Mouse (Mus musculus): ENCODE measurements around the gene Batf3. TPM values are rescaled to one million over a fixed set of nuclear protein-coding genes. Genes with fewer than 3 reads are reported as not detected.

Batf3 gene
- total and polyA plus RNA-seq, 3 experiments: 42.5 to 50.4 (median 44.7) TPM

DNA sequence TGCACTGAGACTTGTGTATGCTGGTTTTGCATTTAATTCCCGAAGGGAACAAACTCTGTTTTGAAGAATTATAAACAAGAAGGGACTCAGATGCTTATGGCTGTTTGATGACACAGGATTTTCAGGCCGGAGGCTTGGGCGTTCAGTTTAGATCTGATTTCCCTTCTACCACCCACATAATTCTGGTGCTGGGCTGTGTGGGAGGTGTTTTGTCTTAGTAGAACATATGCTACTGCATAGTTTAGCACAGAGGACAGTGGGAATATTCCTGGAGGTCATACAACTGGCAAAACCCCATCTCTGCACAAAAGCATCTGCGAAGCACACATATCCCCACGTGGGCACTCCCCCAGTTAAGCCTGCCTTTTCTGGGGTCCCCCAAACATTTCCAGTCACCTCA is 4.1 kb upstream of the Batf3 start:
- Histone ChIP-seq H3K27ac (ENCODE audit: insufficient read depth, low read depth) (no peak overlapping the region), H3K27me3 (replicated peaks) (no peaks in the 10 kb centered on the region), H3K4me2 (ENCODE audit: insufficient read depth, low read depth, poor library complexity, severe bottlenecking) (no peak overlapping the region)

GRCm38 (mm10) chr1:191095019-191095418 is 2.6 kb upstream of the Batf3 start:
- Histone ChIP-seq H3K4me3 (replicated peaks in 1 of 3; ENCODE audit: low read depth in 2 of 3, low read length in 2 of 3, poor library complexity in 1 of 3) (peak overlapping the region in 2 of 3 experiments; percentile 15 to 19), H3K36me3 (replicated peaks in 1 of 2; ENCODE audit: control insufficient read depth in 1 of 2, insufficient read depth in 1 of 2, low read length in 1 of 2) (no peaks in the 10 kb centered on the region), H3K4me2 (ENCODE audit: insufficient read depth, low read depth, poor library complexity, severe bottlenecking) (no peak overlapping the region), H3K9ac (ENCODE audit: insufficient read depth, low read depth) (peak overlapping the region; percentile 22; the same call in 1 of the 2 replicates), H3K4me1 (ENCODE audit: control insufficient read depth in 1 of 2, insufficient read depth in 2 of 2) (peaks cover 18 to 76% of the 10 kb centered on the region in 2 experiments), H3K9me3 (replicated peaks; ENCODE audit: low read length) (no peaks in the 10 kb centered on the region), H3K27me3 (replicated peaks) (no peaks in the 10 kb centered on the region), H3K79me2 (replicated peaks; ENCODE audit: control insufficient read depth, extremely low read depth, insufficient read depth, poor library complexity, severe bottlenecking) (peaks cover 6% of the 10 kb centered on the region; the same call in 1 of the 2 replicates), H3K27ac (ENCODE audit: insufficient read depth, low read depth) (peak overlapping the region; percentile 9; the same call in 1 of the 2 replicates)
- peak; percentile 76 for DNase-seq (ENCODE audit: extremely low read depth)
- TF ChIP-seq ZC3H11A (IDR thresholded peaks at IDR 0.05; ENCODE audit: low read depth, low read length): peak; percentile 92
- no peak for TF ChIP-seq NRF1 (IDR thresholded peaks at IDR 0.05; ENCODE audit: low read depth, low read length)
- 0 out of 2 replicates have a peak, but pooled peaks have one; percentile 27 for TF ChIP-seq BHLHE40 (IDR thresholded peaks at IDR 0.05; ENCODE audit: low read depth, low read length)
- TF ChIP-seq EP300 (IDR thresholded peaks at IDR 0.05; ENCODE audit: low read length): no peak
- TF ChIP-seq GABPA (IDR thresholded peaks at IDR 0.05; ENCODE audit: insufficient replicate concordance, low read depth, low read length): no peak
- no peak for TF ChIP-seq E2F4 (IDR thresholded peaks at IDR 0.05; ENCODE audit: insufficient replicate concordance, low read depth, low read length)
- no peak for TF ChIP-seq MEF2A (IDR thresholded peaks at IDR 0.05; ENCODE audit: borderline replicate concordance, low read depth, low read length)
- TF ChIP-seq SMC3 (IDR thresholded peaks at IDR 0.05; ENCODE audit: low read depth, low read length): peak; percentile 97
- TF ChIP-seq SIN3A (IDR thresholded peaks at IDR 0.05; ENCODE audit: low read length): no peak; the same call in 1 of the 2 replicates
- no peak for TF ChIP-seq KAT2A (IDR thresholded peaks at IDR 0.05; ENCODE audit: insufficient replicate concordance, low read length)
- no peak for TF ChIP-seq JUN (IDR thresholded peaks at IDR 0.05; ENCODE audit: insufficient read depth, low read depth, low read length)
- TF ChIP-seq NELFE (IDR thresholded peaks at IDR 0.05; ENCODE audit: low read depth, low read length): no peak; the same call in 1 of the 2 replicates
- no peak for TF ChIP-seq POLR2AphosphoS2 (IDR thresholded peaks at IDR 0.05; ENCODE audit: low read depth, low read length)
- no peak for TF ChIP-seq ZKSCAN1 (IDR thresholded peaks at IDR 0.05; ENCODE audit: borderline replicate concordance, low read depth, low read length)
- TF ChIP-seq JUND (conservative IDR thresholded peaks at IDR 0.05; ENCODE audit: low read depth, low read length): no peak
- peak; percentile 50 to 93; a peak in 3 of 4 replicates for TF ChIP-seq CTCF (conservative IDR thresholded peaks at IDR 0.05 in 1 of 2, IDR thresholded peaks at IDR 0.05 in 1 of 2; ENCODE audit: low read depth in 2 of 2, low read length in 2 of 2)
- TF ChIP-seq MXI1 (IDR thresholded peaks at IDR 0.05; ENCODE audit: low read depth, low read length): no peak
- peak; percentile 60 for TF ChIP-seq IRF4 (IDR thresholded peaks at IDR 0.05; ENCODE audit: low read depth, low read length)
- no peak; the same call in 1 of the 2 replicates for TF ChIP-seq MAX (IDR thresholded peaks at IDR 0.05; ENCODE audit: low read length)
- no peak for TF ChIP-seq HCFC1 (IDR thresholded peaks at IDR 0.05; ENCODE audit: low read depth, low read length)
- no peak for TF ChIP-seq MAFK (IDR thresholded peaks at IDR 0.05; ENCODE audit: insufficient replicate concordance, low read length)
- no peak for TF ChIP-seq USF2 (conservative IDR thresholded peaks at IDR 0.05; ENCODE audit: low read depth, low read length)
- TF ChIP-seq TCF12 (IDR thresholded peaks at IDR 0.05; ENCODE audit: low read depth, low read length): no peak
- no peak for TF ChIP-seq UBTF (IDR thresholded peaks at IDR 0.05; ENCODE audit: low read depth, low read length)
- no peak for TF ChIP-seq RCOR1 (conservative IDR thresholded peaks at IDR 0.05; ENCODE audit: low read depth, low read length)
- no peak for TF ChIP-seq CHD1 (IDR thresholded peaks at IDR 0.05; ENCODE audit: low read depth, low read length)
- TF ChIP-seq MYC (IDR thresholded peaks at IDR 0.05; ENCODE audit: low read depth, low read length): 0 out of 2 replicates have a peak, but pooled peaks have one; percentile 27
- no peak for TF ChIP-seq POLR2A (IDR thresholded peaks at IDR 0.05; ENCODE audit: low read depth, low read length)
- peak; percentile 96 for TF ChIP-seq RAD21 (IDR thresholded peaks at IDR 0.05; ENCODE audit: low read depth, low read length)
- in situ Hi-C loops (cut with MboI; ENCODE audit: low pct_ligation_motif_present, low pct_unique_long_range_greater_than_20kb, low sequenced_read_pairs) (loop anchor here (10.0 kb wide), 1 partner anchor 90 kb away; no protein-coding TSS in a partner anchor), dilution Hi-C loops (cut with MboI; ENCODE audit: extremely low pct_ligation_motif_present, extremely low pct_unique_long_range_greater_than_20kb, low sequenced_read_pairs) (no loop called here)

More for the DNA sequence above, 4.1 kb upstream of the Batf3 start:
- Histone ChIP-seq H3K9ac (ENCODE audit: insufficient read depth, low read depth) (no peak overlapping the region), H3K36me3 (replicated peaks in 1 of 2; ENCODE audit: control insufficient read depth in 1 of 2, insufficient read depth in 1 of 2, low read length in 1 of 2) (no peaks in the 10 kb centered on the region), H3K4me3 (replicated peaks in 1 of 3; ENCODE audit: low read depth in 2 of 3, low read length in 2 of 3, poor library complexity in 1 of 3) (no peak overlapping the region), H3K9me3 (replicated peaks; ENCODE audit: low read length) (no peaks in the 10 kb centered on the region), H3K79me2 (replicated peaks; ENCODE audit: control insufficient read depth, extremely low read depth, insufficient read depth, poor library complexity, severe bottlenecking) (no peaks in the 10 kb centered on the region), H3K4me1 (ENCODE audit: control insufficient read depth in 1 of 2, insufficient read depth in 2 of 2) (peaks cover 16 to 72% of the 10 kb centered on the region in 2 experiments)
- dilution Hi-C loops (cut with MboI; ENCODE audit: extremely low pct_ligation_motif_present, extremely low pct_unique_long_range_greater_than_20kb, low sequenced_read_pairs) (no loop called here), in situ Hi-C loops (cut with MboI; ENCODE audit: low pct_ligation_motif_present, low pct_unique_long_range_greater_than_20kb, low sequenced_read_pairs) (loop anchor here (5.0 to 10.0 kb wide), 3 partner anchors 34 to 189 kb away; no protein-coding TSS in a partner anchor)
- TF ChIP-seq ZNF384 (IDR thresholded peaks at IDR 0.05; ENCODE audit: low read depth, low read length) (no peak), CTCF (conservative IDR thresholded peaks at IDR 0.05 in 1 of 2, IDR thresholded peaks at IDR 0.05 in 1 of 2; ENCODE audit: low read depth in 2 of 2, low read length in 2 of 2) (no peak), TBP (conservative IDR thresholded peaks at IDR 0.05; ENCODE audit: low read depth, low read length) (no peak), KAT2A (IDR thresholded peaks at IDR 0.05; ENCODE audit: insufficient replicate concordance, low read length) (no peak)
- DNase-seq (ENCODE audit: extremely low read depth): no peak
